Mouse (Mus musculus): ENCODE results near the gene Srp9.

DNA sequence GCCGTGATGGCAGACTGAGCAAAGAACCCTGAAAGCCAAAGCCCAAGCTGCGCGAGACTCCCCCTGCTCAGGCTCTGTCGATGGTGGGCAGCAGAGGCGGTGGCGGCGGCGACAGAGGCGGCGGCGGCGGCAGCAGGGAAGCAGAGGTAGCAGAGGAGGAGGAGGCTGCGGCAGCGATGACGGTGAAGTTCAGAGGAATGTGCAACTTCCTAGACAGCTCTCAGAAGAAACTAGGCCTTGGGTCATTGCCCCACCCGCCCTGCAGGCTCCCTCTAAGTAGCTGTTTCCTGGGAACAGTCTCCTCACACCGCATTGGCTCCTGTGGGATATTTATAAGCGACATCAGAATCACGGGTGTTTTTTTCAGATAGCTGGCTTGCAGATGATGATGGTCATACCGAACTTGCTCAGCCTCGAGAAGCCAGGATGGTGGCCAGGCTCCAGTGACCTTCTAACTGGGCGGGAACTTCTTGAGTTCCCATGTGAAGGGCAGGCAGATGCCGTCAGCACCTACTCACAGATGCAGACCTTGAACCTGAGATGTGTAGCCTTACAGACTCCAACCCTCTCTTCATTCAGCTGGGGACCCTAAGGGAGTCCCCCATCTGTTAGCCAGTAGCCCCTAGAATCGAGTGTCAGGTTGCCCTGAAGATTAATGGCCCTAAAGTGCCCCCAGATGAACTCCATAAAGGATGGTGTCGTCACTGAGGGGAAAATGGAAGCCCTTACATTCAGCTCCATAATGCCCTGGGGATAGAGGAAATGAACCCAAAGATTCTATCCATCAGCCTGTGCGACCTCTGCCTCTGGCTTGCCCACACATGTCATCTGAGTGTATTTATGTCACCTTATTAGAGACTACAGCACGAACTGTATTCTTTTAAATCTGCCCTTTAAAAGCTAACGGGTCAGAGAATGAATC is 12.9 kb downstream of the Srp9 start:
- TF ChIP-seq POLR2A (IDR thresholded peaks at IDR 0.05; ENCODE audit: borderline replicate concordance, extremely low read depth, low read depth, low read length) (no peak), CTCF (IDR thresholded peaks at IDR 0.05; ENCODE audit: insufficient read depth, low read length) (no peak)

Data from lung, adult 2 months (tissue).